ENCODE assay signal across 24 mouse cellular contexts in the genomic region with DNA sequence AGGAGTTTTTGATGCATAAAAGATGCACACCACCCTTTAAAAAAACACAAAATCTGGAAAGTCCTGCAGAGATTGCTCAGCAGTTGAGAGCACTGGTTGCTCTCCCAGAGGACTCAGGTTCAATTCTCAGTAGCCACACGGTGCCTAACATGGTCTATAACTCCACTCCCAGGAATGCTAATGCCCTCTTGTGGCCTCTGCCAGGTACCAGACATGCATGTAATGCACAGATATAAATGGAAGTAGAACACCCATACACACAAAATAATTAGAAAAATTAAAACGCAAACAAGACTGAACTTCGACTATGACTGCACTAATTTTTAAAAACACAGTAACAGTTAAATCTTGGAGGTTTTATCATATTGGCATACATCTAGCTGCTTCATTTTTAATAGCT.
DNase-seq lines count a peak whose midpoint lies in the region; ATAC-seq and TF ChIP-seq lines count a peak whose summit lies in the region.
"Had no signal": no experiment of that assay in that cellular context is flagged by ENCODE, and none has a peak within 500 bp of the region (broad histone marks: within the 10 kb centered on the region; RNA-seq: fewer than 3 reads in every experiment).

No protein-coding gene starts in this region.

- no peak overlapping the region for H3K4me2 ChIP-seq in heart, postnatal 0 days (ENCODE audit: low read depth, low read length)
- H3K4me2 ChIP-seq: embryonic facial prominence, embryonic 15.5 days; forebrain, embryonic 15.5 days; heart, embryonic 13.5 days; hindbrain, embryonic 15.5 days; intestine, embryonic 15.5 days; kidney, embryonic 15.5 days; liver, embryonic 12.5 days had no signal

- no peak for TF ChIP-seq POLR2A in brain, embryonic 14.5 days (IDR thresholded peaks at IDR 0.05; ENCODE audit: borderline replicate concordance, extremely low read depth, insufficient read depth, insufficient read length, poor library complexity, severe bottlenecking)

- no peak overlapping the region for H3K4me3 ChIP-seq in heart, postnatal 0 days (ENCODE audit: low read depth, low read length)
- H3K4me3 ChIP-seq in left cerebral cortex, adult 2 months: no peak overlapping the region
- H3K4me3 ChIP-seq: embryonic facial prominence, embryonic 15.5 days; forebrain, embryonic 15.5 days; heart, embryonic 13.5 days; hindbrain, embryonic 15.5 days; intestine, embryonic 15.5 days; kidney, embryonic 15.5 days; limb, embryonic 12.5 days; liver, embryonic 12.5 days had no signal

- intact Hi-C loops in heart, postnatal 25 days (cut with DNase I): loop anchor here (1.0 to 2.0 kb wide), 2 partner anchors 284 to 305 kb away; no protein-coding TSS in a partner anchor
- intact Hi-C loops in left cerebral cortex, adult 2 months (cut with DNase I): loop anchor here (1.0 to 10.0 kb wide), 4 partner anchors 230 to 1690 kb away; partner anchors contain the start of genes Gm11042 and Gm49321

- peaks cover 7% of the 10 kb centered on the region for H3K4me1 ChIP-seq in heart, postnatal 0 days (ENCODE audit: control insufficient read depth, insufficient read depth)
- H3K4me1 ChIP-seq: liver, embryonic 12.5 days had no signal

- no peaks in the 10 kb centered on the region for H3K36me3 ChIP-seq in heart, postnatal 0 days (replicated peaks; ENCODE audit: control insufficient read depth, insufficient read depth, low read length)
- H3K36me3 ChIP-seq: embryonic facial prominence, embryonic 15.5 days; forebrain, embryonic 15.5 days; hindbrain, embryonic 15.5 days; intestine, embryonic 15.5 days; limb, embryonic 12.5 days; liver, embryonic 12.5 days had no signal

- TF ChIP-seq CTCF in heart, postnatal 0 days (IDR thresholded peaks at IDR 0.05; ENCODE audit: low read depth): peak; percentile 32
- TF ChIP-seq CTCF in left cerebral cortex, adult 2 months (IDR thresholded peaks at IDR 0.05): peak; percentile 23; the same call in 1 of the 2 replicates
- TF ChIP-seq CTCF in brain, embryonic 14.5 days (IDR thresholded peaks at IDR 0.05; ENCODE audit: borderline replicate concordance, extremely low read depth, insufficient read depth, insufficient read length): 0 out of 2 replicates have a peak, but pooled peaks have one; percentile 2

- ATAC-seq in heart, postnatal 0 days (ENCODE audit: insufficient read depth, low read depth): no peak
- ATAC-seq: intestine, embryonic 15.5 days; liver, embryonic 12.5 days had no signal

- DNase-seq in heart, postnatal 0 days (ENCODE audit: low spot score): no peak
- no peak for DNase-seq in heart, postnatal 25 days (ENCODE audit: low spot score)
- no peak for DNase-seq in left cerebral cortex, adult 2 months (ENCODE audit: extremely low spot score in 1 of 2, low spot score in 2 of 2)
- DNase-seq in left cerebral cortex, adult 8-10 months (ENCODE audit: low spot score in 2 of 2): no peak
- peak; percentile 50 for DNase-seq in 416B (ENCODE audit: low read depth)
- DNase-seq in brain, embryonic 14.5 days (ENCODE audit: low read depth): no peak
- no peak for DNase-seq in right cerebral cortex, postnatal 4 days
- DNase-seq: adrenal gland, postnatal 14 days; cerebellum, adult 11 months; cerebellum, adult 9-11 months; gastrocnemius, postnatal 25 days; heart, adult 18-20 months; heart, postnatal 4 days; lung, adult 2 months; thymus, postnatal 36 days had no signal

- TF ChIP-seq EP300 in heart, postnatal 0 days (IDR thresholded peaks at IDR 0.05; ENCODE audit: low read depth): no peak

- no peaks in the 10 kb centered on the region for H3K9me3 ChIP-seq in heart, postnatal 0 days (replicated peaks; ENCODE audit: control insufficient read depth, low read length)
- H3K9me3 ChIP-seq: embryonic facial prominence, embryonic 15.5 days; forebrain, embryonic 15.5 days; heart, embryonic 13.5 days; hindbrain, embryonic 15.5 days; intestine, embryonic 15.5 days; kidney, embryonic 15.5 days; limb, embryonic 12.5 days; liver, embryonic 12.5 days had no signal

- H3K27ac ChIP-seq in heart, postnatal 0 days (ENCODE audit: low read depth): no peak overlapping the region
- H3K27ac ChIP-seq in left cerebral cortex, adult 2 months: no peak overlapping the region
- H3K27ac ChIP-seq: embryonic facial prominence, embryonic 15.5 days; forebrain, embryonic 15.5 days; heart, embryonic 13.5 days; hindbrain, embryonic 15.5 days; intestine, embryonic 15.5 days; kidney, embryonic 15.5 days; limb, embryonic 12.5 days; liver, embryonic 12.5 days; macrophage had no signal

- no peak overlapping the region for H3K9ac ChIP-seq in heart, postnatal 0 days (replicated peaks; ENCODE audit: low read depth, low read length)
- H3K9ac ChIP-seq: embryonic facial prominence, embryonic 15.5 days; forebrain, embryonic 15.5 days; heart, embryonic 13.5 days; hindbrain, embryonic 15.5 days; intestine, embryonic 15.5 days; kidney, embryonic 15.5 days; limb, embryonic 12.5 days; liver, embryonic 12.5 days had no signal

- no peaks in the 10 kb centered on the region for H3K27me3 ChIP-seq in heart, postnatal 0 days (ENCODE audit: control insufficient read depth, insufficient read depth, low read length)
- H3K27me3 ChIP-seq: embryonic facial prominence, embryonic 15.5 days; forebrain, embryonic 15.5 days; heart, embryonic 13.5 days; hindbrain, embryonic 15.5 days; intestine, embryonic 15.5 days; kidney, embryonic 15.5 days; limb, embryonic 12.5 days; liver, embryonic 12.5 days had no signal

- 73% methylated on average over 3 of the region's 3 CpGs for WGBS in heart, postnatal 0 days
